Mouse (Mus musculus): ENCODE data around the gene Smpdl3a.

DNA sequence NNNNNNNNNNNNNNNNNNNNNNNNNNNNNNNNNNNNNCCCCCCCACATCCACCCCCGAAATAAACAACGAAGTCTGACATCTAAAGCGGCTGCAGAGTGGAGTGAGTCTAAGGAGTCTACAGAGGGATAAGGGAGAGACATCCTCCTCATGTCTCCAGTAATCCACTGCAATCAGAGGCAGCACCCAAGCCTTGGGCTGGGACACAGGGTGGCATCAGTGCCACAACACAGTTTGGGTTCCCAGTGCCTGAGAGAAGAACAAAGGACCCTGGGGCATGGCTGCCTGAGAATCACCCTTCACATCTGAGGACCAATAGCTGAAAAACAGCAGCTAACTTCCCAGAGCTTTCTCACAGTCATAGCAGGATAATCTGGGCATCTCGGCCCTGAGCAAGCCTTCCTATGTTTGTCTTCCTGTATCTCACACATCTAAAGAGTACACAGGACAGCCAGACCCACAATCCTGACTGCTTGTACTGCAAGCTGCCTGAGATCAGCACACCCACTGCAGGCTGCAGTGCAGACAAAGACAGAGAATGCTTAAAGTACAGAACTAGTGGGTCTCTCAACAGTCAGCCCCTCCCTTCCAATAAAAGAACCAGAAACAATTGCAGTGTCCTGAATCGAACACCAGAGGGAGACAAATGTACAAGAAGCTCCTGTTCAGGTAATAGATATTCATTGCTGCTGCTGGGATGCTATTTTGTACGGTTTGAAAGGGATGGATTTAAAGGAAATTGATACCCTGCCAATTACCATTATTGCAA, 54.0 kb downstream of the Smpdl3a start:
- no peak for TF ChIP-seq GATA1 (IDR thresholded peaks at IDR 0.05; ENCODE audit: borderline replicate concordance, low read length)
- TF ChIP-seq FLI1 (IDR thresholded peaks at IDR 0.05; ENCODE audit: low read length), result no peak
